Mouse (Mus musculus): ENCODE measurements at regions not wholly inside any gene's neighbourhood (a gene's known extent, or its start where the extent isn't known, plus 50 kb on each side); places are given as distances from the start of the nearest gene placed in this dataset.

DNA sequence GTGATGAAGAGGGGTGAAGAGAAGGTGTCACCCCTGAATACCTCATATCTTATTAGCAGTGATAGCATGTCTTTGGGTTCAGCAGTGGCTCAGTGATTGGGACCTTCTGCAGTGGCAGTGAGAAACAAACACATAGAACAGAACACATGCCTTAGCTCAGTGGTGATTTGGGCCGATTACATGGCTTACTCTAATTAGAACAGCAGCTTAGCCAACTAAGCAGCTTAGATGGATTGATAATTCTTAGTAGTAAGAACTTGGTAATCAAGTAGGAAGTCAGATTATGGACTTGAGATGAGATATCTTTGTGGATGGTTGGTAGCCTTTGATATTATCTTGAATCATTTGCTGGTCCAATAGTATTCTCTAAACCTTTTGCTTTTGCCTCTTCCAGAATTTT is 167.0 kb downstream of the Ccdc71l start:
- no peak for TF ChIP-seq GATA1 (IDR thresholded peaks at IDR 0.05; ENCODE audit: borderline replicate concordance, low read length)
- no peak for TF ChIP-seq CTCF (IDR thresholded peaks at IDR 0.05; ENCODE audit: low read depth, low read length)
- TF ChIP-seq POLR2AphosphoS5 (IDR thresholded peaks at IDR 0.05; ENCODE audit: insufficient replicate concordance, low read depth, low read length): no peak
